Mouse (Mus musculus) mature B cell (primary cell): Measurements from ENCODE around the gene Itgb8.

Experiments used
- in situ Hi-C: fragments of 300-500 bp; cut with MboI; formaldehyde crosslinking; loops from 2 replicates; pipeline ENCODE4 v1.14.3; 2019

The Itgb8 gene

GRCm38 (mm10) chr12:119209384-119210072, 29.1 kb downstream of the Itgb8 start:
- in situ Hi-C loops, result no loop called here

- in situ Hi-C loops, result no loop called here
These were observed 31.2 kb downstream of the Itgb8 start for GRCm38 (mm10) chr12:119207464-119207801.

GRCm38 (mm10) chr12:119206711-119207463, 31.7 kb downstream of the Itgb8 start:
- in situ Hi-C loops, result no loop called here

- in situ Hi-C loops, result no loop called here
These were observed 34.2 kb downstream of the Itgb8 start for GRCm38 (mm10) chr12:119204411-119204810.

GRCm38 (mm10) chr12:119202766-119203165, 35.8 kb downstream of the Itgb8 start:
- in situ Hi-C loops, result no loop called here

GRCm38 (mm10) chr12:119195145-119195544, 43.5 kb downstream of the Itgb8 start:
- in situ Hi-C loops, result no loop called here

- in situ Hi-C loops, result no loop called here
These were observed 48.8 kb downstream of the Itgb8 start for GRCm38 (mm10) chr12:119189814-119190213.

- in situ Hi-C loops, result no loop called here
These were observed 53.2 kb downstream of the Itgb8 start for GRCm38 (mm10) chr12:119185441-119185840.

GRCm38 (mm10) chr12:119182215-119182924, 56.2 kb downstream of the Itgb8 start:
- in situ Hi-C loops, result no loop called here

- in situ Hi-C loops, result no loop called here
These were observed 62.6 kb downstream of the Itgb8 start for GRCm38 (mm10) chr12:119176017-119176416.

- in situ Hi-C loops, result no loop called here
These were observed 68.6 kb downstream of the Itgb8 start for GRCm38 (mm10) chr12:119169828-119170539.

GRCm38 (mm10) chr12:119169143-119169542, 69.5 kb downstream of the Itgb8 start:
- in situ Hi-C loops, result no loop called here

GRCm38 (mm10) chr12:119165115-119165514, 73.5 kb downstream of the Itgb8 start:
- in situ Hi-C loops, result no loop called here

- in situ Hi-C loops, result no loop called here
These were observed 73.9 kb downstream of the Itgb8 start for GRCm38 (mm10) chr12:119164672-119165071.

- in situ Hi-C loops, result no loop called here
These were observed 74.4 kb downstream of the Itgb8 start for GRCm38 (mm10) chr12:119164176-119164575.

- in situ Hi-C loops, result no loop called here
These were observed 77.8 kb downstream of the Itgb8 start for GRCm38 (mm10) chr12:119160786-119161185.

- in situ Hi-C loops, result no loop called here
These were observed 79.2 kb downstream of the Itgb8 start for GRCm38 (mm10) chr12:119159254-119159933.

- in situ Hi-C loops, result no loop called here
These were observed 80.9 kb downstream of the Itgb8 start for GRCm38 (mm10) chr12:119157686-119158085.

- in situ Hi-C loops, result no loop called here
These were observed 81.5 kb downstream of the Itgb8 start for GRCm38 (mm10) chr12:119157068-119157467.

- in situ Hi-C loops, result no loop called here
These were observed 83.0 kb downstream of the Itgb8 start for GRCm38 (mm10) chr12:119155566-119155965.

GRCm38 (mm10) chr12:119150956-119151355, 87.6 kb downstream of the Itgb8 start:
- in situ Hi-C loops, result no loop called here

GRCm38 (mm10) chr12:119147753-119148152, 90.8 kb downstream of the Itgb8 start:
- in situ Hi-C loops, result no loop called here
